Mouse (Mus musculus) activated CD4-positive, CD25-positive, alpha-beta regulatory T cell, adult 9 weeks (primary cell): ENCODE results near the gene Hist1h4c. TPM values are rescaled to one million over a fixed set of nuclear protein-coding genes. Genes with fewer than 3 reads are reported as not detected.

ENCODE experiments used
- polyA plus RNA-seq: library from polyadenylated mRNA; unstranded; fragments of 100-300 nt; shearing (Covaris generic); gene quantifications from one replicate; pipeline ENCODE4 v1.2.1, GENCODE M21; 2017

The Hist1h4c gene
- polyA plus RNA-seq, result 4.1 TPM

DNA sequence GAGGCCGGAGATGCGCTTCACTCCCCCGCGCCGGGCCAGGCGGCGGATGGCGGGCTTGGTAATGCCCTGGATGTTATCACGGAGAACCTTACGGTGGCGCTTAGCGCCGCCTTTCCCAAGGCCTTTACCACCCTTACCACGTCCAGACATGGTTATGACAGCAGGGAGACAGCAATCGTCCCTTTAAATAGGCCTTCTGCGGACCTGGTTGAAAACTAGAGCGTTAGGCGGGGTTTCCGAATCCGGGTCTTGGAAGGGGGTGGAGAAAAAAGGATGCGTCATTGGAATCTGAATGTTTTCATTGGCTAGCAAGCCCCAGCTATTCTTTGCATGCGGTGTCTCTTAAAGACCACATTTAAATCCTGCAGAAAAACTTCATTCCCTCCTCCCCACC lies at the start of gene Hist1h4c:
Gene Hist1h4c, minus strand, starts transcription at position 155 of the 394 bp plus-strand sequence.

GRCm38 (mm10) chr13:23746201-23747080 lies 48.2 kb upstream of the Hist1h4c start, which contains the start of gene Hist1h2bb:
Hist1h2bb (plus strand) TSS chr13:23746734.

DNA sequence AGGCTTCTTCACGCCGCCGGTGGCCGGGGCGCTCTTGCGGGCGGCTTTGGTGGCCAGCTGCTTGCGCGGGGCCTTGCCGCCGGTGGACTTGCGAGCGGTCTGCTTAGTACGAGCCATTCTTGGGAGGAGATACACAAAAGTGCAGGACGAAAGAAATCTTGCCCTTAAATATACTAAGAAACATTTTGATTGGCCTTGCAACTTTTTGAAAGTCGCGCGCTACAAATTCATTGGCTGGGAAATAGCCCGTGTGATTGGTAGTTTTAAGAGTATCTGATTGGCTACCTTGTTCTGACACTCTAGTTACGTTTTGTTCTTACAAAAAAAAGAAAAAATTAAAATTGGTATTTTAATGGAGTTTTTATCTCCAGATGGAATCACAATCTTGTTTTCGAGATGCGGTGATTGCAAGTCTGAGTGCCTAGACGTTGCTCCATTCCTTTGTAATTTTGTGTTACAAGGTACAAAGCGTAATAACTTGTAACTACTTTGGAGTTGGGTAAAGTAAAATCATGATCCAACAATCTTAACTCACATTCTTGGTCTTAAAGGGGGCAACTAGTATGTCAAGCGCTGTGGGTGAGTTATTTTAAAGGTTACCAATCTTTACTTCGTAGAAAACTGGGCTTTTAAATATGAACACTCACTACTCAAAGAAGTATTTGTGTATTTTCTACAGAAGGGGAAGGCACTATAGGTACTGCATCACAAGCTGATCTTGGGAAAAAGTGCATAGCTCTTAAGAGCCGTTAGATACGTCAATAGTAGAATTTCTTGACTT lies 47.3 kb upstream of the Hist1h4c start, which contains the start of gene Hist1h3c:
Gene Hist1h3c, minus strand, starts transcription at position 222 of the 781 bp plus-strand sequence.

GRCm38 (mm10) chr13:23738677-23739068 lies 40.4 kb upstream of the Hist1h4c start, which contains the start of gene Hist1h1c:
Hist1h1c (plus strand) TSS chr13:23738808.

DNA sequence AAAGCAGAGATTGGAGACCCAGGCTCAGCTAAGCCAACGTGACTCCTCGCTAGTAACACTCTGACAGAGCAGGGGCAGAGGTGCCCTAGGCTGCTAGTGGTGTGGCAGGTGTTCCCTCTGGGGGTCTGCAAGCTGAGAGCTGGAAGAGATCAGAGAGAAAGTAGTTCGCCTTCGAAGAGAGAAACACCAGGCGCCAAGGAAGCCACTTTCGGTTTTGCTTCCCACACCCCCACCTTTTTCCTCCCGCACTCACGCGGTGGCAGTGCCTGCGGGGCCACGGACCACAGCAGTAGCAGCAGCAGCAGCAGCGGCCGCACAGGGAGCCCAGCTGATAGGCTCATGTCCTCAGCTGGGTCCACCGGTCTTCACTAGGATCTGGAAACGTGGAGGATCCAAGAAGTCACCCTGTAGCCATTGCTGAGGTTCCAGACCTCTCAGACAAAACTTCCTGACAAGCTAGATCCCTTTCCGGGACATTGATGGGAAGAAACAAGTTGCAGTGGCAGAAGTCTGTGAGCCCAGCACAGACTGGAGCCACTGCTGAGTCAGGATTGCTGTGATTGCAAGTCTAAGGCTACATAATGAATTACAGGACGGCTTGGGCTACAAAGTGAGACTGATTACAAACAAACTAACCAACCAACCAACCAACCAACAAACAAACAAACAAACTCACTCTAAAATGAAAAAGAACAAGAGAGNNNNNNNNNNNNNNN lies 12.3 kb upstream of the Hist1h4c start, which contains the start of gene Hfe:
Gene Hfe, minus strand, starts transcription at position 481 of the 716 bp plus-strand sequence.

GRCm38 (mm10) chr13:23695514-23695913 lies 2.7 kb downstream of the Hist1h4c start, which contains the start of gene Hist1h1t:
Hist1h1t (plus strand) TSS chr13:23695814.

GRCm38 (mm10) chr13:23683755-23684281 lies 14.4 kb downstream of the Hist1h4c start, which contains the start of the genes Hist1h2ac and Hist1h2bc:
Hist1h2ac (minus strand) TSS chr13:23683948.
Hist1h2bc (plus strand) TSS chr13:23684199.

Other genes starting within 250 kb of the Hist1h4c start
- not detected for gene Btn1a1, start 232.6 kb downstream of the Hist1h4c start, polyA plus RNA-seq
- not detected for gene Btn2a2, start 209.6 kb downstream of the Hist1h4c start, polyA plus RNA-seq
- 3.7 TPM for gene Hist1h4h, start 167.4 kb downstream of the Hist1h4c start, polyA plus RNA-seq
- not detected for gene Hist1h2af, start 164.5 kb downstream of the Hist1h4c start, polyA plus RNA-seq
- 0.77 TPM for gene Hist1h3g, start 163.0 kb downstream of the Hist1h4c start, polyA plus RNA-seq
- not detected for gene Hist1h2bh, start 155.1 kb downstream of the Hist1h4c start, polyA plus RNA-seq
- gene Hist1h3f, start 154.4 kb downstream of the Hist1h4c start, polyA plus RNA-seq, result not detected
- gene Hist1h4f, start 146.8 kb downstream of the Hist1h4c start, polyA plus RNA-seq, result 0.90 TPM
- gene Hist1h1d, start 145.2 kb downstream of the Hist1h4c start, polyA plus RNA-seq, result 0.50 TPM
- 1.3 TPM for gene Hist1h3e, start 136.1 kb downstream of the Hist1h4c start, polyA plus RNA-seq
- 6.5 TPM for gene Hist1h2ae, start 127.2 kb downstream of the Hist1h4c start, polyA plus RNA-seq
- gene Hist1h2bg, start 127.1 kb downstream of the Hist1h4c start, polyA plus RNA-seq, result 6.1 TPM
- gene Hist1h2bf, start 124.3 kb downstream of the Hist1h4c start, polyA plus RNA-seq, result 1.1 TPM
- not detected for gene Hist1h2ad, start 124.1 kb downstream of the Hist1h4c start, polyA plus RNA-seq
- not detected for gene Hist1h3d, start 122.7 kb downstream of the Hist1h4c start, polyA plus RNA-seq
- 40.6 TPM for gene Hist1h4d, start 116.9 kb downstream of the Hist1h4c start, polyA plus RNA-seq
- gene Hist1h2be, start 77.3 kb downstream of the Hist1h4c start, polyA plus RNA-seq, result 5.0 TPM
- 15.3 TPM for gene Hist1h1e, start 75.9 kb downstream of the Hist1h4c start, polyA plus RNA-seq
- gene Hist1h2ac, start 14.5 kb downstream of the Hist1h4c start, polyA plus RNA-seq, result 0.24 TPM
- 13.7 TPM for gene Hist1h2bc, start 14.3 kb downstream of the Hist1h4c start, polyA plus RNA-seq
- gene Hist1h1t, start 2.6 kb downstream of the Hist1h4c start, polyA plus RNA-seq, result not detected
- 0.76 TPM for gene Hfe, start 12.4 kb upstream of the Hist1h4c start, polyA plus RNA-seq
- 15.9 TPM for gene Hist1h1c, start 40.4 kb upstream of the Hist1h4c start, polyA plus RNA-seq
- gene Hist1h3c, start 47.1 kb upstream of the Hist1h4c start, polyA plus RNA-seq, result not detected
- 1.2 TPM for gene Hist1h2bb, start 48.3 kb upstream of the Hist1h4c start, polyA plus RNA-seq
- 2.7 TPM for gene Hist1h2ab, start 52.7 kb upstream of the Hist1h4c start, polyA plus RNA-seq
- not detected for gene Hist1h3b, start 53.8 kb upstream of the Hist1h4c start, polyA plus RNA-seq
- gene Hist1h4b, start 58.6 kb upstream of the Hist1h4c start, polyA plus RNA-seq, result 18.1 TPM
- gene Hist1h4a, start 62.8 kb upstream of the Hist1h4c start, polyA plus RNA-seq, result not detected
- gene Hist1h3a, start 63.9 kb upstream of the Hist1h4c start, polyA plus RNA-seq, result 2.4 TPM
- gene Hist1h1a, start 65.2 kb upstream of the Hist1h4c start, polyA plus RNA-seq, result 1.8 TPM
- gene Trim38, start 71.5 kb upstream of the Hist1h4c start, polyA plus RNA-seq, result not detected
- not detected for gene Slc17a2, start 108.5 kb upstream of the Hist1h4c start, polyA plus RNA-seq
- not detected for gene Slc17a3, start 141.0 kb upstream of the Hist1h4c start, polyA plus RNA-seq
- gene Slc17a1, start 169.3 kb upstream of the Hist1h4c start, polyA plus RNA-seq, result not detected
- gene Slc17a4, start 216.6 kb upstream of the Hist1h4c start, polyA plus RNA-seq, result not detected
- not detected for gene Hist1h2ba, start 235.7 kb upstream of the Hist1h4c start, polyA plus RNA-seq
- gene Hist1h2aa, start 236.0 kb upstream of the Hist1h4c start, polyA plus RNA-seq, result not detected